Mouse (Mus musculus) stomach, postnatal 0 days (tissue): ENCODE measurements around the gene Bcat1. TPM values are rescaled to one million over a fixed set of nuclear protein-coding genes. Genes with fewer than 3 reads are reported as not detected.

Source experiments
- ATAC-seq: fragments of 200-750 bp; cut with Nextera tagmentation; 2 replicates; pipeline ENCODE4 v1.8.0; 2017; ENCODE audit not compliant: low FRiP score, low TSS enrichment
- DNase-seq: peaks from one replicate; pipeline ENCODE4 v3.0.0-alpha.2; 2016; ENCODE audit warnings: low spot score
- H3K27ac ChIP-seq: fragments of 300-500 bp; sonication (generic); replicated peaks from 2 replicates; pipeline ENCODE4 v1.5.1; 2014; ENCODE audit warnings: mild to moderate bottlenecking, control low read depth
- H3K27me3 ChIP-seq: fragments of 300-500 bp; sonication (generic); 2 replicates; pipeline ENCODE4 v1.6.1; 2014; ENCODE audit warnings: low read length; ENCODE audit not compliant: control insufficient read depth, insufficient read depth
- H3K36me3 ChIP-seq: fragments of 300-500 bp; sonication (generic); 2 replicates; pipeline ENCODE4 v1.6.1; 2014; ENCODE audit warnings: low read length, mixed read lengths; ENCODE audit not compliant: control insufficient read depth, insufficient read depth
- H3K4me1 ChIP-seq: fragments of 300-500 bp; sonication (generic); replicated peaks from 2 replicates; pipeline ENCODE4 v1.6.1; 2014; ENCODE audit warnings: antibody characterized with exemption; ENCODE audit not compliant: control insufficient read depth, insufficient read depth
- H3K4me2 ChIP-seq: fragments of 300-500 bp; sonication (generic); replicated peaks from 2 replicates; pipeline ENCODE4 v1.6.1; 2014; ENCODE audit warnings: low read depth, mild to moderate bottlenecking, control low read depth, moderate library complexity
- H3K4me3 ChIP-seq: fragments of 300-500 bp; sonication (generic); 2 replicates; pipeline ENCODE4 v1.5.1; 2014; ENCODE audit warnings: low read depth, low read length, control low read depth
- H3K9ac ChIP-seq: fragments of 300-500 bp; sonication (generic); 2 replicates; pipeline ENCODE4 v1.6.1; 2014; ENCODE audit warnings: mild to moderate bottlenecking, low read length, control low read depth, mixed read lengths
- H3K9me3 ChIP-seq: fragments of 300-500 bp; sonication (generic); 2 replicates; pipeline ENCODE4 v1.6.1; 2016; ENCODE audit warnings: low read length; ENCODE audit not compliant: control insufficient read depth
- CTCF ChIP-seq: IDR thresholded peaks from 2 replicates; pipeline ENCODE4 v1.5.1; 2016; ENCODE audit warnings: antibody characterized with exemption, low read depth, mild to moderate bottlenecking, moderate library complexity
- EP300 ChIP-seq: optimal IDR thresholded peaks from 2 replicates; pipeline ENCODE3; 2016; ENCODE audit warnings: antibody characterized with exemption
- WGBS: fragments of 180-500 bp; shearing (Covaris S2); extraction: QIAGEN DNeasy Blood & Tissue Kit; methylation state at CpG from one replicate; pipeline ENCODE4 v1.1.7; 2014; 5-methylcytosine and 5-hydroxymethylcytosine counted together
- polyA plus RNA-seq: library from polyadenylated mRNA; unstranded; fragments of >200 nt; fragmentation: Nextera tagmentation; extraction: Ambion mirVana; gene quantifications from 2 replicates; pipeline ENCODE4 v1.2.1, GENCODE M21; 2015

The Bcat1 gene
- polyA plus RNA-seq, 1 experiment from 2014 or later, result 7.4 TPM

DNA sequence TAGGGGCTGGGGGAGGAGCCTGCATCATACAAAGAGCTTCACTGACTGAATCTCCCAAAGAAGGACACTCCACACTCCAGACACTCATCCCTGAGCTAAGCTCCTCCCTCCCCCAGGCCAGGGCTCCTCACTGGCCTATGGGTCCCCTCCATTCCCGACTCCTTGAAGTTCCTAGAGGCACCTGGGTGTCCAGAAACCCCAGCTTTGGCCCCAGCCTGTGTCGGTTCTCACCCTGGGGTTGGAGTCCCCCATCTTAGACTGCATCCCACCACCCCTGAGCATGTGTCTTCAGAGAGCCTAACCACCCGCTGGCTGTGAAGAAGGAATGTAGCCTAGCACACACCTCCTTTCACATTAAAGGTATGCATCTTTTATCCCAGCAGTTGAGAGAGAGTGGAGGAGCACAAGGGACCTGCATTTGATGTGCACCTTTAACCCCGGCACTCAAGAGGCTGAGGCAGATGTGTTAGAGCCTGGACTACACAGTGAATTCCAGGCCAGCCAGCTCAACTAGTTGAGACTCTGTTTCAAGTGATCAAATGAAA, 10.6 kb downstream of the Bcat1 start:
- Histone ChIP-seq H3K36me3 (no peaks in the 10 kb centered on the region), H3K9ac (no peak overlapping the region), H3K27me3 (no peaks in the 10 kb centered on the region), H3K4me2 (no peak overlapping the region), H3K9me3 (no peaks in the 10 kb centered on the region), H3K4me3 (no peak overlapping the region), H3K27ac (no peak overlapping the region), H3K4me1 (no peaks in the 10 kb centered on the region)
- no peak for TF ChIP-seq EP300
- no peak for TF ChIP-seq CTCF
- ATAC-seq (no peak), DNase-seq (no peak)
- WGBS, result 75% methylated on average over 4 of the region's 4 CpGs

DNA sequence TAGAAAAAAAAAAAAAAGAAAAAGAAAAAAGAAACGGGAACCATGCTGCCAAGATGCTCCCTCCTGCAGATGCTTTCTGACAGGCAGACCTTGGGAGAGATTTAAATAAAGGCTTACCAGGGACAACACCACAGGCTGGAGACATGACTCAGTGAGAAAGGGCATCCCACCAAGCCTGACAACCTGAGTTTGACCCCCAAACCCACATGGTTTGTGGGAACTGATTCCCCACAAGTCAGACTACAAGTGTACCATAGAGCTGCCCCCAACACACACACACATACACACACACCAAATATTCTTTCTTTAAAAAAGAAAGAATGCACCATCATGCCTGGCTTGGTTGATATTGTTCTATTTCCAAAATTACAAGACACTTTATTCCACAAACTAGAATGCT, 11.9 kb downstream of the Bcat1 start:
- no peaks in the 10 kb centered on the region for H3K27me3 ChIP-seq
- H3K27ac ChIP-seq, result no peak overlapping the region
- no peaks in the 10 kb centered on the region for H3K4me1 ChIP-seq
- no peak overlapping the region for H3K9ac ChIP-seq
- ATAC-seq (no peak), DNase-seq (no peak)
- WGBS, result 38% methylated on average over 1 of the region's 1 CpGs
- H3K9me3 ChIP-seq, result no peaks in the 10 kb centered on the region
- TF ChIP-seq CTCF (no peak), EP300 (no peak)
- H3K4me3 ChIP-seq, result no peak overlapping the region
- H3K36me3 ChIP-seq, result no peaks in the 10 kb centered on the region
- no peak overlapping the region for H3K4me2 ChIP-seq

GRCm38 (mm10) chr6:145063212-145063868, 12.6 kb downstream of the Bcat1 start:
- no peak overlapping the region for H3K27ac ChIP-seq
- no peaks in the 10 kb centered on the region for H3K36me3 ChIP-seq
- no peak for DNase-seq
- no peaks in the 10 kb centered on the region for H3K4me1 ChIP-seq
- no peak overlapping the region for H3K4me3 ChIP-seq
- no peak overlapping the region for H3K4me2 ChIP-seq
- no peak for ATAC-seq
- 57% methylated on average over 5 of the region's 5 CpGs for WGBS
- H3K9me3 ChIP-seq, result no peaks in the 10 kb centered on the region
- H3K27me3 ChIP-seq, result no peaks in the 10 kb centered on the region
- TF ChIP-seq EP300, result no peak
- TF ChIP-seq CTCF, result no peak
- H3K9ac ChIP-seq, result no peak overlapping the region

DNA sequence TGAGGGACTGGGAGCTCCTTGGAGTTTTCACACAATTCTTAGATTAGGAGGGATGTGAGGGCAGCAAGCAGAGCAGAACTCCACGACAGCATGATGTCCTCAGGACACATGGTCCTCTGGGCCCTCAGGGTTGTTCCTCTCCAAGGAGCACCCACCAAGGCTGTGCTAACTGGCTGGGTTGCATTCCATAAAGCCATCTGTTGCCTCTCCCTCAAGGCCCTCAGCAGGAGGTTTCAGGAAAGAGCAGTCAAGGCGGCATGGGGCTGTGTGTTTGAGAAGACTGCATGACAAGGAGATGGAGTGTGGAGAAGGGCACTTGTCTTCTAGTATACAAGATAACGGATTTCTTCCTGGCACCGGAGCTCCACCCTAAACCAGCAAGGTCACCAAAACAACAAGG, 13.2 kb downstream of the Bcat1 start:
- no peak for ATAC-seq
- no peak for DNase-seq
- no peaks in the 10 kb centered on the region for H3K9me3 ChIP-seq
- no peaks in the 10 kb centered on the region for H3K4me1 ChIP-seq
- no peaks in the 10 kb centered on the region for H3K27me3 ChIP-seq
- no peak overlapping the region for H3K27ac ChIP-seq
- TF ChIP-seq EP300 (no peak), CTCF (no peak)
- no peak overlapping the region for H3K4me2 ChIP-seq
- H3K36me3 ChIP-seq, result no peaks in the 10 kb centered on the region
- WGBS, result 59% methylated on average over 4 of the region's 4 CpGs
- no peak overlapping the region for H3K9ac ChIP-seq
- no peak overlapping the region for H3K4me3 ChIP-seq

GRCm38 (mm10) chr6:145061361-145061760, 14.6 kb downstream of the Bcat1 start:
- 90% methylated on average over 1 of the region's 1 CpGs for WGBS
- Histone ChIP-seq H3K27ac (no peak overlapping the region), H3K9ac (no peak overlapping the region), H3K4me1 (no peaks in the 10 kb centered on the region), H3K4me2 (no peak overlapping the region), H3K27me3 (no peaks in the 10 kb centered on the region), H3K4me3 (no peak overlapping the region), H3K36me3 (no peaks in the 10 kb centered on the region), H3K9me3 (no peaks in the 10 kb centered on the region)
- DNase-seq (no peak), ATAC-seq (no peak)
- TF ChIP-seq CTCF (no peak), EP300 (no peak)

DNA sequence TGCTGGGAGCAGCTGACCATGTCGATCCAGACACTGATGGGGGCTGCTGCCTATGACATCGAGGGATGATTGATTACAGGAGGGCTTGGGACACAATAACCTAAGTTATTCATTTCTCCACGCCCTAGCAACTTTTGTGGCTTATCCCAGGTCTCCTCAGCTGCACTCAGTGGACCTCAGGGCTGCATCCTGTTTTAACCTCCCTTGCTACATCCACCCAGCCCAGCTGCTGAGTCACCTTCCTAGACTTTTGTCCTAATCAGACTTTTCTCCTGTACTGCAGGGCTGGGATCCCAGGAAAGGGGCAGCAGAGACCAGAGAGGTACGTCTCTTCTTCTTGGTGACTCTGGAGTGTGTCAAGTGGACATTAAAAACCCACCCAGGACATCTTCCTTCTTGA, 19.9 kb downstream of the Bcat1 start:
- TF ChIP-seq CTCF (no peak), EP300 (no peak)
- H3K4me2 ChIP-seq, result no peak overlapping the region
- no peaks in the 10 kb centered on the region for H3K4me1 ChIP-seq
- ATAC-seq (no peak), DNase-seq (no peak)
- no peaks in the 10 kb centered on the region for H3K27me3 ChIP-seq
- H3K36me3 ChIP-seq, result no peaks in the 10 kb centered on the region
- H3K4me3 ChIP-seq, result no peak overlapping the region
- no peak overlapping the region for H3K9ac ChIP-seq
- 55% methylated on average over 4 of the region's 4 CpGs for WGBS
- no peaks in the 10 kb centered on the region for H3K9me3 ChIP-seq
- no peak overlapping the region for H3K27ac ChIP-seq
